15 mouse cellular contexts compared by ENCODE assay signal in genomic region chr1:84872105-84872504, GRCm38 (mm10). TPM values are rescaled to one million over a fixed set of nuclear protein-coding genes. Genes with fewer than 3 reads are reported as not detected.
DNase-seq lines count a peak whose midpoint lies in the region; ATAC-seq and TF ChIP-seq lines count a peak whose summit lies in the region.
"Had no signal": no experiment of that assay in that cellular context is flagged by ENCODE, and none has a peak within 500 bp of the region (broad histone marks: within the 10 kb centered on the region; RNA-seq: fewer than 3 reads in every experiment).

No protein-coding gene starts in this region.

- no peaks in the 10 kb centered on the region for H3K9me3 ChIP-seq in midbrain, embryonic 11.5 days (ENCODE audit: control insufficient read depth, low read length)
- no peaks in the 10 kb centered on the region for H3K9me3 ChIP-seq in midbrain, embryonic 14.5 days (ENCODE audit: control insufficient read depth, low read length)
- H3K9me3 ChIP-seq in kidney, embryonic 16.5 days (ENCODE audit: low read length) = no peaks in the 10 kb centered on the region; the same call in 1 of the 2 replicates
- no peaks in the 10 kb centered on the region for H3K9me3 ChIP-seq in liver, embryonic 12.5 days (replicated peaks)
- H3K9me3 ChIP-seq in stomach, postnatal 0 days (ENCODE audit: control insufficient read depth, low read length) = no peaks in the 10 kb centered on the region
- H3K9me3 ChIP-seq: neural tube, embryonic 12.5 days had no signal

- H3K4me1 ChIP-seq in midbrain, embryonic 11.5 days (ENCODE audit: control insufficient read depth, insufficient read depth, low read length) = no peaks in the 10 kb centered on the region
- H3K4me1 ChIP-seq in midbrain, embryonic 14.5 days (ENCODE audit: control insufficient read depth, insufficient read depth, low read length) = no peaks in the 10 kb centered on the region
- H3K4me1 ChIP-seq in kidney, embryonic 16.5 days (ENCODE audit: insufficient read depth, low read length) = 0 out of 2 replicates have a peak, but pooled peaks cover 5% of the 10 kb centered on the region
- H3K4me1 ChIP-seq in liver, embryonic 12.5 days = peaks cover 28% of the 10 kb centered on the region
- no peaks in the 10 kb centered on the region for H3K4me1 ChIP-seq in stomach, postnatal 0 days (replicated peaks; ENCODE audit: control insufficient read depth, insufficient read depth)
- H3K4me1 ChIP-seq: neural tube, embryonic 12.5 days had no signal

- no peak for ATAC-seq in midbrain, embryonic 11.5 days (ENCODE audit: low FRiP score)
- ATAC-seq in midbrain, embryonic 14.5 days (ENCODE audit: low FRiP score, low TSS enrichment) = no peak
- ATAC-seq in kidney, embryonic 16.5 days (ENCODE audit: low FRiP score, low TSS enrichment) = peak; percentile 78; the same call in 1 of the 2 replicates
- ATAC-seq in liver, embryonic 12.5 days = peak; percentile 47
- no peak for ATAC-seq in stomach, postnatal 0 days (ENCODE audit: low FRiP score, low TSS enrichment)
- ATAC-seq: midbrain, embryonic 16.5 days had no signal

- no peak for TF ChIP-seq EP300 in stomach, postnatal 0 days (optimal IDR thresholded peaks at IDR 0.05)

- no peak overlapping the region for H3K4me3 ChIP-seq in midbrain, embryonic 11.5 days (ENCODE audit: low read depth, low read length)
- H3K4me3 ChIP-seq in midbrain, embryonic 14.5 days (replicated peaks; ENCODE audit: low read depth, low read length) = no peak overlapping the region
- no peak overlapping the region for H3K4me3 ChIP-seq in kidney, embryonic 16.5 days (ENCODE audit: low read length)
- no peak overlapping the region for H3K4me3 ChIP-seq in liver, embryonic 12.5 days
- no peak overlapping the region for H3K4me3 ChIP-seq in stomach, postnatal 0 days (ENCODE audit: low read depth, low read length)
- H3K4me3 ChIP-seq: neural tube, embryonic 12.5 days had no signal

- no peak overlapping the region for H3K27ac ChIP-seq in midbrain, embryonic 11.5 days (ENCODE audit: low read depth, low read length)
- H3K27ac ChIP-seq in midbrain, embryonic 14.5 days (replicated peaks; ENCODE audit: low read depth, low read length) = no peak overlapping the region
- H3K27ac ChIP-seq in kidney, embryonic 16.5 days (ENCODE audit: low read length) = peak overlapping the region; percentile 84
- H3K27ac ChIP-seq in liver, embryonic 12.5 days = no peak overlapping the region
- H3K27ac ChIP-seq in stomach, postnatal 0 days (replicated peaks) = no peak overlapping the region
- H3K27ac ChIP-seq: neural tube, embryonic 12.5 days had no signal

- DNase-seq in midbrain, embryonic 11.5 days (ENCODE audit: low spot score, missing footprints) = peak; percentile 80
- DNase-seq in midbrain, embryonic 14.5 days = no peak
- DNase-seq in neural tube, embryonic 10.5 days (ENCODE audit: extremely low spot score, low spot score) = no peak
- no peak for DNase-seq in left cerebral cortex, postnatal 4 days
- no peak for DNase-seq in cerebellum, adult 11 months
- no peak for DNase-seq in stomach, postnatal 0 days (ENCODE audit: low spot score)
- DNase-seq: adrenal gland, adult 8-10 months; cerebellum, adult 2 months; heart, adult 18-20 months; lung, embryonic 14.5 days; thymus, adult 2 months had no signal

- no peak overlapping the region for H3K9ac ChIP-seq in midbrain, embryonic 11.5 days (ENCODE audit: low read length)
- no peak overlapping the region for H3K9ac ChIP-seq in midbrain, embryonic 14.5 days (replicated peaks; ENCODE audit: low read length)
- 0 out of 2 replicates have a peak overlapping the region, but pooled peaks have one; percentile 8 for H3K9ac ChIP-seq in kidney, embryonic 16.5 days (replicated peaks; ENCODE audit: low read length)
- no peak overlapping the region for H3K9ac ChIP-seq in liver, embryonic 12.5 days
- H3K9ac ChIP-seq in stomach, postnatal 0 days (ENCODE audit: low read length) = no peak overlapping the region
- H3K9ac ChIP-seq: lung, embryonic 14.5 days; neural tube, embryonic 12.5 days had no signal

- no peaks in the 10 kb centered on the region for H3K36me3 ChIP-seq in midbrain, embryonic 11.5 days (ENCODE audit: control insufficient read depth, insufficient read depth, low read length)
- H3K36me3 ChIP-seq in midbrain, embryonic 14.5 days (ENCODE audit: control insufficient read depth, insufficient read depth, low read length) = no peaks in the 10 kb centered on the region
- H3K36me3 ChIP-seq in kidney, embryonic 16.5 days (ENCODE audit: insufficient read depth, low read length) = no peaks in the 10 kb centered on the region
- H3K36me3 ChIP-seq in liver, embryonic 12.5 days = no peaks in the 10 kb centered on the region
- H3K36me3 ChIP-seq in stomach, postnatal 0 days (ENCODE audit: control insufficient read depth, insufficient read depth, low read length) = no peaks in the 10 kb centered on the region
- H3K36me3 ChIP-seq: neural tube, embryonic 12.5 days had no signal

- WGBS in midbrain, embryonic 11.5 days = 14% methylated on average over 3 of the region's 3 CpGs
- 25% methylated on average over 3 of the region's 3 CpGs for WGBS in midbrain, embryonic 14.5 days
- WGBS in kidney, embryonic 16.5 days = 14% methylated on average over 3 of the region's 3 CpGs
- 44% methylated on average over 3 of the region's 3 CpGs for WGBS in liver, embryonic 12.5 days (ENCODE audit: insufficient replicate concordance)
- WGBS in stomach, postnatal 0 days = 22% methylated on average over 3 of the region's 3 CpGs

- no peak overlapping the region for H3K4me2 ChIP-seq in midbrain, embryonic 11.5 days
- H3K4me2 ChIP-seq in midbrain, embryonic 14.5 days (ENCODE audit: low read length) = no peak overlapping the region
- H3K4me2 ChIP-seq in kidney, embryonic 16.5 days (replicated peaks; ENCODE audit: low read depth, low read length) = no peak overlapping the region
- H3K4me2 ChIP-seq in liver, embryonic 12.5 days = no peak overlapping the region
- H3K4me2 ChIP-seq in stomach, postnatal 0 days (replicated peaks; ENCODE audit: low read depth) = no peak overlapping the region
- H3K4me2 ChIP-seq: lung, embryonic 14.5 days; neural tube, embryonic 12.5 days had no signal

- no peaks in the 10 kb centered on the region for H3K27me3 ChIP-seq in midbrain, embryonic 11.5 days (ENCODE audit: control insufficient read depth, insufficient read depth, low read length)
- no peaks in the 10 kb centered on the region for H3K27me3 ChIP-seq in midbrain, embryonic 14.5 days (ENCODE audit: control insufficient read depth, insufficient read depth, low read length)
- no peaks in the 10 kb centered on the region for H3K27me3 ChIP-seq in kidney, embryonic 16.5 days (ENCODE audit: insufficient read depth, low read length)
- H3K27me3 ChIP-seq in liver, embryonic 12.5 days (replicated peaks) = no peaks in the 10 kb centered on the region
- H3K27me3 ChIP-seq in stomach, postnatal 0 days (ENCODE audit: control insufficient read depth, insufficient read depth, low read length) = no peaks in the 10 kb centered on the region
- H3K27me3 ChIP-seq: neural tube, embryonic 12.5 days had no signal

- intact Hi-C loops in left cerebral cortex, postnatal 4 days (cut with DNase I) = no loop called here

- no peak for TF ChIP-seq CTCF in stomach, postnatal 0 days (IDR thresholded peaks at IDR 0.05; ENCODE audit: low read depth)

RNA-seq across cellular contexts. Expression of gene Trip12, which starts 31.8 kb away (rescaled TPM):
- 99.4 and 107 TPM in 2 replicates for polyA plus RNA-seq in midbrain, embryonic 11.5 days (2014; fragmentation: Nextera tagmentation; extraction: Ambion mirVana)
- 62.0 and 79.0 TPM in 2 replicates for polyA plus RNA-seq in midbrain, embryonic 14.5 days (2014; fragmentation: Nextera tagmentation; extraction: Ambion mirVana)
- 50.3 and 62.8 TPM in 2 replicates for polyA plus RNA-seq in kidney, embryonic 16.5 days (2015; fragmentation: Nextera tagmentation; extraction: Ambion mirVana)
- polyA plus RNA-seq in liver, embryonic 12.5 days (2016; fragmentation: Nextera tagmentation; extraction: Ambion mirVana) = 53.6 and 57.9 TPM in 2 replicates
- 100 to 1,000 TPM; 218 to 235 TPM for total RNA-seq in left cerebral cortex, postnatal 4 days (2021)
- polyA plus RNA-seq in stomach, postnatal 0 days (2015; fragmentation: Nextera tagmentation; extraction: Ambion mirVana) = 26.0 and 26.9 TPM in 2 replicates

RNA-seq across cellular contexts. Expression of gene Fbxo36, which starts 32.5 kb away (rescaled TPM):
- 10.7 and 12.3 TPM in 2 replicates for polyA plus RNA-seq in midbrain, embryonic 11.5 days (2014; fragmentation: Nextera tagmentation; extraction: Ambion mirVana)
- polyA plus RNA-seq in midbrain, embryonic 14.5 days (2014; fragmentation: Nextera tagmentation; extraction: Ambion mirVana) = 4.0 and 6.3 TPM in 2 replicates
- polyA plus RNA-seq in kidney, embryonic 16.5 days (2015; fragmentation: Nextera tagmentation; extraction: Ambion mirVana) = 11.2 and 11.3 TPM in 2 replicates
- 8.5 and 9.8 TPM in 2 replicates for polyA plus RNA-seq in liver, embryonic 12.5 days (2016; fragmentation: Nextera tagmentation; extraction: Ambion mirVana)
- total RNA-seq in left cerebral cortex, postnatal 4 days (2021) = 1 to 10 TPM in 1 of 2 experiments, under 1 TPM in 1; 0.99 to 1.2 TPM
- polyA plus RNA-seq in stomach, postnatal 0 days (2015; fragmentation: Nextera tagmentation; extraction: Ambion mirVana) = 9.8 and 10.2 TPM in 2 replicates

Comparison
In these comparisons a context has a peak if more than half of its experiments do, and no peak if none do; other contexts are left out.
1. ATAC-seq: peak in kidney, embryonic 16.5 days (single experiment) and liver, embryonic 12.5 days (single experiment); none in midbrain, embryonic 11.5 days (single experiment), midbrain, embryonic 14.5 days (single experiment) and stomach, postnatal 0 days (single experiment).